Mouse (Mus musculus) embryo, embryonic 9.5 days (tissue): Measurements from ENCODE around the gene Blmh.

ENCODE experiments used
- DNase-seq: peaks from one replicate; pipeline ENCODE4 v3.0.0-alpha.2; 2017; ENCODE audit errors: extremely low spot score

Blmh gene

GRCm38 (mm10) chr11:76997916-76998704, 73.5 kb downstream of the Blmh start, which contains the start of gene Slc6a4:
Gene Slc6a4, plus strand, starts transcription at chr11:76998603.
- peak; percentile 61 for DNase-seq

GRCm38 (mm10) chr11:76998705-76999226, 74.2 kb downstream of the Blmh start:
- DNase-seq, result peak; percentile 58

GRCm38 (mm10) chr11:77000741-77001140, 76.1 kb downstream of the Blmh start:
- no peak for DNase-seq

GRCm38 (mm10) chr11:77002361-77002760, 77.8 kb downstream of the Blmh start:
- DNase-seq, result no peak

- DNase-seq, result no peak
Observed at GRCm38 (mm10) chr11:77005881-77006280, 81.3 kb downstream of the Blmh start.

- DNase-seq, result no peak
Observed at GRCm38 (mm10) chr11:77006616-77007015, 82.0 kb downstream of the Blmh start.

- DNase-seq, result no peak
Observed at GRCm38 (mm10) chr11:77009069-77010025, 84.7 kb downstream of the Blmh start.

GRCm38 (mm10) chr11:77010762-77011475, 86.3 kb downstream of the Blmh start:
- DNase-seq, result no peak

- DNase-seq, result no peak
Observed at GRCm38 (mm10) chr11:77018046-77018445, 93.4 kb downstream of the Blmh start.

GRCm38 (mm10) chr11:77019539-77019938, 94.9 kb downstream of the Blmh start:
- DNase-seq, result no peak

- no peak for DNase-seq
Observed at GRCm38 (mm10) chr11:77021749-77022396, 97.3 kb downstream of the Blmh start.

GRCm38 (mm10) chr11:77026559-77026958, 102.0 kb downstream of the Blmh start:
- no peak for DNase-seq

- DNase-seq, result no peak
Observed at GRCm38 (mm10) chr11:77028157-77028556, 103.5 kb downstream of the Blmh start.

- no peak for DNase-seq
Observed at GRCm38 (mm10) chr11:77031151-77031934, 106.7 kb downstream of the Blmh start.
